Mouse (Mus musculus): ENCODE data around the gene Tsr3.
"Not testable (repeated sequence)": the region's sequence is repeated elsewhere in the genome, so short reads cannot be mapped to it uniquely, and the experiment has no call there.

The Tsr3 gene

GRCm38 (mm10) chr17:25239695-25240636 lies at the start of gene Tsr3, which contains the start of gene Gnptg:
Tsr3 (plus strand) TSS chr17:25240170.
Gnptg (minus strand) TSS chr17:25240124.
- peak; percentile 86 for DNase-seq (ENCODE audit: low read depth)

GRCm38 (mm10) chr17:25202401-25202800 lies 37.6 kb upstream of the Tsr3 start:
- no peak for DNase-seq (ENCODE audit: low read depth)

GRCm38 (mm10) chr17:25210006-25210405 lies 30.0 kb upstream of the Tsr3 start:
- DNase-seq (ENCODE audit: low read depth), result no peak

GRCm38 (mm10) chr17:25210680-25211466 lies 29.1 kb upstream of the Tsr3 start:
- DNase-seq (ENCODE audit: low read depth), result no peak

- no peak for DNase-seq (ENCODE audit: low read depth)
These were observed 28.3 kb upstream of the Tsr3 start for GRCm38 (mm10) chr17:25211705-25212104.

- no peak for DNase-seq (ENCODE audit: low read depth)
These were observed 24.5 kb upstream of the Tsr3 start for GRCm38 (mm10) chr17:25215431-25215830.

- no peak for DNase-seq (ENCODE audit: low read depth)
These were observed 21.0 kb upstream of the Tsr3 start for GRCm38 (mm10) chr17:25218967-25219366.

GRCm38 (mm10) chr17:25219492-25220295 lies 20.3 kb upstream of the Tsr3 start:
- DNase-seq (ENCODE audit: low read depth), result no peak

GRCm38 (mm10) chr17:25220746-25221145 lies 19.2 kb upstream of the Tsr3 start:
- DNase-seq (ENCODE audit: low read depth), result no peak

- peak; percentile 40 for DNase-seq (ENCODE audit: low read depth)
These were observed 18.0 kb upstream of the Tsr3 start for GRCm38 (mm10) chr17:25221821-25222503.

GRCm38 (mm10) chr17:25222504-25222940 lies 17.4 kb upstream of the Tsr3 start:
- not testable (repeated sequence) for DNase-seq (ENCODE audit: low read depth)

- DNase-seq (ENCODE audit: low read depth), result peak; percentile 43
These were observed 16.9 kb upstream of the Tsr3 start for GRCm38 (mm10) chr17:25222951-25223601.

GRCm38 (mm10) chr17:25224586-25225222 lies 15.3 kb upstream of the Tsr3 start:
- DNase-seq (ENCODE audit: low read depth), result peak; percentile 24

- DNase-seq (ENCODE audit: low read depth), result no peak
These were observed 14.3 kb upstream of the Tsr3 start for GRCm38 (mm10) chr17:25225659-25226058.

GRCm38 (mm10) chr17:25227991-25228390 lies 12.0 kb upstream of the Tsr3 start:
- no peak for DNase-seq (ENCODE audit: low read depth)

GRCm38 (mm10) chr17:25230014-25230655 lies 9.8 kb upstream of the Tsr3 start:
- not testable (repeated sequence) for DNase-seq (ENCODE audit: low read depth)

GRCm38 (mm10) chr17:25230700-25231099 lies 9.3 kb upstream of the Tsr3 start:
- DNase-seq (ENCODE audit: low read depth), result no peak

GRCm38 (mm10) chr17:25231621-25232020 lies 8.3 kb upstream of the Tsr3 start:
- DNase-seq (ENCODE audit: low read depth), result not testable (repeated sequence)

GRCm38 (mm10) chr17:25235635-25236034 lies 4.3 kb upstream of the Tsr3 start:
- no peak for DNase-seq (ENCODE audit: low read depth)

All from c-Kit-positive CD71-negative TER-119-negative erythroid progenitor cells, embryonic 14.5 days (primary cell).